Mouse (Mus musculus) brain, embryonic 14.5 days (tissue): Measurements from ENCODE around the gene Actr2. TPM values are rescaled to one million over a fixed set of nuclear protein-coding genes. Genes with fewer than 3 reads are reported as not detected.
A peak's percentile ranks its signal among the peaks of the same experiment; 100 is the strongest.
"Not testable (repeated sequence)": the region's sequence is repeated elsewhere in the genome, so short reads cannot be mapped to it uniquely, and the experiment has no call there.

Experiments
- DNase-seq: peaks from one replicate; pipeline ENCODE4 v3.0.0-alpha.2; 2011; ENCODE audit warnings: low read depth
- CTCF ChIP-seq: fragments of 200-500 bp; IDR thresholded peaks from 2 replicates; pipeline ENCODE4 v1.5.1; 2012; ENCODE audit warnings: inconsistent platforms, mild to moderate bottlenecking, moderate library complexity, borderline replicate concordance; ENCODE audit not compliant: insufficient read depth, insufficient read length; ENCODE audit errors: extremely low read depth
- POLR2A ChIP-seq: fragments of 200-500 bp; IDR thresholded peaks from 2 replicates; pipeline ENCODE4 v1.6.1; 2012; ENCODE audit warnings: mild to moderate bottlenecking, inconsistent platforms, borderline replicate concordance; ENCODE audit not compliant: poor library complexity, insufficient read depth, insufficient read length, severe bottlenecking; ENCODE audit errors: extremely low read depth
- polyA plus RNA-seq: library from polyadenylated mRNA; depleted of rRNA; stranded (reverse); fragments of >200 nt; gene quantifications from 2 replicates; pipeline ENCODE4 v1.2.3, GENCODE M21; 2012

The Actr2 gene
- polyA plus RNA-seq, 1 experiment, result 113 TPM

- no peak for DNase-seq
- TF ChIP-seq POLR2A, result no peak
Observed at GRCm38 (mm10) chr11:20107683-20108082, 5.0 kb downstream of the Actr2 start.

- DNase-seq, result no peak
- TF ChIP-seq CTCF, result no peak
- TF ChIP-seq POLR2A, result no peak
Observed at GRCm38 (mm10) chr11:20106946-20107345, 5.8 kb downstream of the Actr2 start.

- TF ChIP-seq POLR2A, result no peak
- TF ChIP-seq CTCF, result no peak
- DNase-seq, result no peak
Observed at GRCm38 (mm10) chr11:20103949-20104348, 8.8 kb downstream of the Actr2 start.

GRCm38 (mm10) chr11:20086306-20086705 lies 26.4 kb downstream of the Actr2 start:
- DNase-seq, result no peak
- no peak for TF ChIP-seq CTCF

- no peak for TF ChIP-seq CTCF
- no peak for TF ChIP-seq POLR2A
- DNase-seq, result no peak
Observed at GRCm38 (mm10) chr11:20085635-20086034, 27.1 kb downstream of the Actr2 start.

- TF ChIP-seq CTCF (no peak), POLR2A (no peak)
- no peak for DNase-seq
Observed at GRCm38 (mm10) chr11:20075415-20075814, 37.3 kb downstream of the Actr2 start.

- TF ChIP-seq CTCF, result no peak
- no peak for TF ChIP-seq POLR2A
- DNase-seq, result no peak
Observed at GRCm38 (mm10) chr11:20072826-20073225, 39.9 kb downstream of the Actr2 start.

GRCm38 (mm10) chr11:20072174-20072573 lies 40.5 kb downstream of the Actr2 start:
- TF ChIP-seq POLR2A (no peak), CTCF (peak; percentile 58; the same call in 1 of the 2 replicates)
- DNase-seq, result peak; percentile 77

- DNase-seq, result no peak
- TF ChIP-seq POLR2A (no peak), CTCF (no peak)
Observed at GRCm38 (mm10) chr11:20068346-20069004, 44.2 kb downstream of the Actr2 start.

GRCm38 (mm10) chr11:20067521-20067920 lies 45.2 kb downstream of the Actr2 start:
- DNase-seq, result peak; percentile 28
- TF ChIP-seq POLR2A (no peak), CTCF (no peak)

GRCm38 (mm10) chr11:20066106-20066505 lies 46.6 kb downstream of the Actr2 start:
- TF ChIP-seq CTCF, result no peak
- TF ChIP-seq POLR2A, result no peak

GRCm38 (mm10) chr11:20064926-20065325 lies 47.8 kb downstream of the Actr2 start:
- TF ChIP-seq POLR2A (no peak), CTCF (no peak)
- DNase-seq, result no peak

More at GRCm38 (mm10) chr11:20066106-20066505, 46.6 kb downstream of the Actr2 start:
- no peak for DNase-seq

- not testable (repeated sequence) for DNase-seq
Observed at GRCm38 (mm10) chr11:20064086-20064485, 48.6 kb downstream of the Actr2 start.

- not testable (repeated sequence) for DNase-seq
Observed at GRCm38 (mm10) chr11:20062801-20063200, 49.9 kb downstream of the Actr2 start.
